Mouse (Mus musculus): ENCODE data around the gene Ifi203. TPM values are rescaled to one million over a fixed set of nuclear protein-coding genes. Genes with fewer than 3 reads are reported as not detected.
"Not testable (repeated sequence)": the region's sequence is repeated elsewhere in the genome, so short reads cannot be mapped to it uniquely, and the experiment has no call there.

Gene Ifi203
- total RNA-seq (2021) = under 1 TPM; 0.53 to 0.59 TPM
- long read RNA-seq, experiment 1 = 0 reads
- long read RNA-seq, experiment 2, partial matches to known transcripts = 0 of 1 reads
- long read RNA-seq, experiment 2, other reads (novel, unspliced or antisense) = 1 of 1 reads

DNA sequence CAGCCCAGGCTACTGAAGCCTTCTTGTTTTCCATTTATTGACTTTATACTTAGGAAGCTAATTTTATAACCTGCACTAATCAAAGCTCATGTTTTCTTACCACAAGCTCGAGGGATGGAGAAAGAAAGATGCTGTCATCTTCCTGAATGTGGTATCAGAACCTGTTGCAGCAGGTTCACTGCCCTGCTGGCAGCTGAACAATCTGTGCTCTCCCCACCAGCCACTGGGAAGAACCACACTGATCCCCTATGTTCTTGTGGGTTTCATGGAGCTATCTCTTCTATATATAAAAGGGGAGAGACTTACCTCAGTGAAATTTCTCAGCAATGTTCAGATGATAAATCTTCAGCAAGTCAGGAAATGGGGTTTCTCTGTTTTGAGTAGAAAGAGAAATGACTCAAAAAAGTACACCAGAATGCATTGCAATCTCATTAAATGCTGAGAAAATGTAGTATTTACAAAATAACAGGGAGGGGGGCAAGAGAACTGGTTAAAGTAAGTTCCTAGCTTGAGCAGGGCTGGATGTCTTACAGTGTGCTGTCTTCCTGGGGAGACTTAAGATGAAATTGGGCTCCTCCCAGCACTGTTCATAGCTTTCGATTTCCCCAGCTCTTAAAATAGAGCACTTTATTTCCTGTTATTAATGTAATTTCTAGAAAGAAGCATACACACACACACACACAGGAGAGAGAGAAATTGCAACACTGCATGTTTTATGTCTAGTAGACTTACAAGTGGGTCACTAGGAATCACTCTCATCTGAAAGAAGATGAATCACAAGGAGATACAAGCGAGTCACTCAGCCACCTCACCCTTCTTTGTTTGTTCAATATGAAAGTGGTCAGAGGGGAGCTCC lies at the start of gene Ifi203, which contains the start of gene Mndal:
Gene Ifi203 (minus strand): TSS at position 749 of the 856 bp plus-strand sequence.
Gene Mndal (minus strand): TSS at position 568 of the 856 bp plus-strand sequence.
- not testable (repeated sequence) for DNase-seq (ENCODE audit: low spot score in 2 of 2)

DNA sequence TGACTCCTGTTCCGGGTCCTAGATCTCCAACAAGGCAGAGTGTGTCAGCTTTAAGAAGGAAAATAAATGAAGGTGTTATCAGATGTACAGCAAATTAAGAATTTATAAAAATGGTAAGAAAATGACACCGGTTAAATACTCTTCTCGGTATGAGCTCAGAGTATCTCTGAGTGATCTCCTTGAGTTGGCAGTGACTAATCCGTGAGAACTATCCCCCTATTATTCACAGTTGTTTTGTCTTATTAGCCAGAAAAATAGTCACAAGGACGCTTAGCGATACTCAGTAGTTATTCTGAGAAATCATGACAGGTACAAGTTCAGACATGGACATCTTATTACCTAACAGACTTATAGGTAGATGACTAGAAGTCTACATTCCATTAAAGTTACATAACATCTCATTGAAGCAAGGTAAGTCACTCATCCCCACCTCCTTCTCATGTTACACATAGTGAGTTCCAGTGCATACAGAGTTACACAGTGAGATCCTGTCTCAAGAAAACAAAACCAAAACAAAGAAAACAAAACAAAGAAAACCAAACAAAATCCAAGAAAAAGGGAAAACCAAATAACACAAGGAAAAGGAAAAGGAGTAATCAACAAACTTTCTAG lies 40.3 kb upstream of the Ifi203 start, which contains the start of gene Ifi202b:
Gene Ifi202b (minus strand): TSS at position 51 of the 612 bp plus-strand sequence.
- not testable (repeated sequence) for DNase-seq (ENCODE audit: low spot score in 2 of 2)

DNA sequence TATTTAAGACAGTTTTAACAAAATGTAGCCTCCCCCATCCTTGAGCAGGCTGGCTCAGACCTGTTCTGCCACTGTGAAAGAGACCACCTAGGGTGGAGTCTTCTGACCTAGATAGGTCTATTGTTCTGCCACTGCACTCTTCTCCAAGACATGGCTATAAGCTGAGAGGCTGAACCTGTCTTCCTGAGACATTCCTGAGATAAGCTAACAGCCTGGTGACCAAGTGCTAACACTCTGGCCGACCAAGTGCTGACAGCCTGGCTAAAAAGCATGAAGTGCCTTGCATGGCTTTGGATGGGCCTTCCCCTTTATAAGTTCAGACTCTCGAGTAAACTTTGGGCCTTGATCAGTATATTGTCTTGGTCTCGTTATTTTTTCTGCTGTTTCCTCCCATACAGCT lies 38.6 kb upstream of the Ifi203 start:
- not testable (repeated sequence) for DNase-seq (ENCODE audit: low spot score in 2 of 2)

DNA sequence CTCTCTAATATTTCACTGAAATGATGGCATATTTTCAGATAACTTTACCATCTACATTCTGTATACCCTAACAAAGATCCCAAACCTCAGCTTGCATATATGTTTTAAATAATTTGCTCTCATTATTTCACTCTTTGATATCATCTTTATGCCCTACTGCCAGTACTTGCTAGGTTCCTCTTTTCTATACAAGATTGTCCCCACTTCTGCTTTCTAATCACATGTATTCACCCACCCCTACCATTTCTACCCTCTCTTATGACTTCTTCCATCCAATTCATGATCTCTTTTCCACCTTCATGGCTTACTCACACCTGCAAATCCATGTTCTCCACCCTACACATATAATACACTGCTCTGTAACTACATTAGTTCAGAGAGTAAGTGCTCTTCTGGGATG lies 35.1 kb upstream of the Ifi203 start:
- DNase-seq (ENCODE audit: low spot score in 2 of 2) = no peak

DNA sequence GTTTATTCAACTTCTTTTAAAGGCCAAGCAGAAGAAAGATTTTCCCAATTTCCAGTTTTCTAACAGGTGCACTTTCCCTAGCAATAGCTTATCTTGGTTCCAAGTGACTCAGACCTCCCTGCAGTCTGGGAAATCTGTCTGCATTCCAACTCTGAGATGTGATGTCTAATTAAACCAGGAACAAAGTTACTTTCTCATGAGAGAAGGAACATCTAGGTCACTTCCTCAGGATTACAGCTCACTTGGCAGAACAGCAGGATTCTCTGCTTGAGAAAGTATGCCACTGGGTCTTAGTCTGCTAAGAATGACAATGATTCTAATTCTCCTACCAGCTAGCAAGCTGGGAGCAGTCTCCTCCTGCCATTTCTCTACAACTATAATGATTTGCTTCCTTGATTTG lies 30.6 kb upstream of the Ifi203 start:
- peak; percentile 2 to 23 for DNase-seq (ENCODE audit: low spot score in 2 of 2)

DNA sequence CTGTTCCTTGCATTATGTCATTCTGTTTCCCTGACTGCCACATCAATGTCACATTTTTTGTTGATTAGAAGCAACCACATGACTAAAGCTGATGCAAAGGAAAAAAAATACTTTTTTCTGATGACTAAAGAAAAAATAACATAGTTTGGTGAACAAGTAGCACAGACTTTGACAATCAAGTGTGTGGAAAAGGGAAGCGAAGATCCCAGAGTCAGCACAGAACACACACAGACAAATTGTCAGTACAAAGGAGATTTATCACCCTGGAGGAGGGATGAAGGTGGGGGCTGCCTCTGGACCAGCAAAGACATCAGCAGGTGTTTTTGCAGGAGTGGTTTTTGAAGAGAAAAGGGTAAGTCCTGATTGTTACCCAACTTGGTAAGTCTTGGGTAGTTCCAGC lies 19.0 kb upstream of the Ifi203 start:
- DNase-seq (ENCODE audit: low spot score in 2 of 2) = not testable (repeated sequence)

DNA sequence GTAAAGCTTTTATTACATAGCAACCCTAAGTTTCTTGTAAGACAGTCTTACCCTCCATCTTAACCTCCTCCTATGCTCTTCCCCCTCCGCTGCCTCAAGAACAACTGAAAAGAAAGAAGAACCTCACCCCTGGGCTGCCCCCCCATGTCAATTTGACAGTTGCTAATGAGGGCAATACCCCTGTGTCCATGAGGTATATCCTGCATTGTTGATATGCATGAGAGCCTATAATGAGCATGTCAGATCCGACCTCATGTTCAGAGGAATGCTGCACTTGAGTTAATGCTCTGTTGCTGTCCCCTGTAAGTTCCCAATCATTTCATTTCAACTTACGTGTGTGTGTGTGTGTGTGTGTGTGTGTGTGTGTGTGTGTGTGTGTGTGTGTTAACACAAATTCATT lies 17.5 kb upstream of the Ifi203 start:
- DNase-seq (ENCODE audit: low spot score in 2 of 2) = not testable (repeated sequence)

DNA sequence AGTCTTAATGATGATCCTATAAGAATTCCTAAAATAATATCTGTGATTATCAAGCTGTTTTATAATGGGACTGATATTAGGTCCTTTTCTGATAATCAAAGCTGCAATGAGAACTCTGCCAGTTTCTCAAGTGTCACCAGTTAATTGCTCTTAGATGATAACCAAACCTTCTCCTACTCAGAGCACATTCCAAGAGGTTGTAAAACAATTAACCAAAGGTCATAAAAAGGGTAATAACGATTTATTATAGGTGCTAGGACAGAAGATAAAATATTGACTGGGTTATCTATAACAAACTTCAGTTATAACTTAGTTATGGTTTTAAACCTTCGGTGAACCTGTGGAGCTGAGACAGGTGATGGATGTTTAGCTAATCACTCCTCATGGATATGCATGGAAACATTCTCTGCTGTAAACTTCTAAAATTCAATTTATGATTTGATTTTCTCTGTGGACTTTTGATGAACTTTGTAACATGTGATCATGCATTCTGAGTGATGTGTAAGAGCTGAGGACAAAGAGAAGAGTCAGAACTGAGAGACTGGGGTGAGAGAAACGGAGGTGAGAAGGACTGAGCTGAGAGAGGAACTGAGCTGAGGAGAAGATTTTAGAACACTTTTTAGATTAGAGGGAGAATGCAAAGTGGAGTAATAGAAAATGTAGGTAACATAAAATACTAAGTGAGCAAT lies 13.5 kb upstream of the Ifi203 start:
- DNase-seq (ENCODE audit: low spot score in 2 of 2) = not testable (repeated sequence)

DNA sequence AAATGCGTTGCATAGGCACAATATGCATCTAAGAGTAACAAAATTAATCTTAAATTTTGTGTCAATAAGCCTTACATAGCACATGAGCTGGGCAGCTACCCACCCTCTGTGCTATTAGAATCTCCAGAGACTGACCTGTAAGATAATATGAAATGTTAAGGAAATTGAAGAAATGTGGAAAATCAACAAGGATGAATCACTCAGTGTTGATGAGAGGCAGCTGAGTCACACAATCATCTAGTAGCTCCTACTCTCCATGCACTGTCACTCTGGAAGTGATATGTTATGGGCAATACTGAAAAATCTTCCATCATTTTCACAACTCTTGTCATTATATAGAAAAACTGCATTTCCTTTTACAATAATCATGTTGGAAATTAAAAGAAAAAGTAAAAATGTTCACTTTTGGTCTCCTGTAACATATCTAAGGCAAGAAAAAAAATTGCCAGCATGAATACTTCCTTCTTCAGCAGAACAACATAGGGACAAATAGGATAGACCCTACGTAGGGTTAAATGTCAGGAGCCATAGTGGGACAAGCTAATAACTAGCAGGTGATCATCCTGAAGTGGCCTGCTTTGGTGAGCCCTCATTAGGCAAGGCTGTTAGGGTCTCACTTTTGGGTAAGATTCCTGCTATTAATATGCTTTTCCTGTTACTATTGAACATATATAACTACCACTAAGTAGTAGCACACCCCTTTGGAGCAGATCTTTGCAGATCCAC lies 12.8 kb upstream of the Ifi203 start:
- DNase-seq (ENCODE audit: low spot score in 2 of 2) = no peak

DNA sequence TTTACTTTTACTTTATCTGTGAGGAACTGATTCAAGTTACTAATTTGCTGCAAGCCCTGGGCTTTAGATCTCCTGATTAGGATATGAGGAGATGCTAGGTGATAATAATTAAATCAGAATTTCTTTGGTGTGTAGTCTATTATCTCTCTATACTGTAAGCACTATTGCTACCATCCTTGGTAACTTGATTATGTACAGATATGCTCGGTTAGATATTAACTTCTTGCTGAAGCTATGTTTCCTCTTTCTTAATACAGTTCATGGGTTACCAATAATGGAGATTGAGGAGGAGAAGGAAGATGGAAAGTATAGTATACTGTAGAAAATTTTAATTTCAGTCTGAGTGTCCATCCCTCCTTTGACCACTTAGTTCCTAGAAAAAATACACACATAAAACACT lies 11.1 kb upstream of the Ifi203 start:
- DNase-seq (ENCODE audit: low spot score in 2 of 2) = no peak

DNA sequence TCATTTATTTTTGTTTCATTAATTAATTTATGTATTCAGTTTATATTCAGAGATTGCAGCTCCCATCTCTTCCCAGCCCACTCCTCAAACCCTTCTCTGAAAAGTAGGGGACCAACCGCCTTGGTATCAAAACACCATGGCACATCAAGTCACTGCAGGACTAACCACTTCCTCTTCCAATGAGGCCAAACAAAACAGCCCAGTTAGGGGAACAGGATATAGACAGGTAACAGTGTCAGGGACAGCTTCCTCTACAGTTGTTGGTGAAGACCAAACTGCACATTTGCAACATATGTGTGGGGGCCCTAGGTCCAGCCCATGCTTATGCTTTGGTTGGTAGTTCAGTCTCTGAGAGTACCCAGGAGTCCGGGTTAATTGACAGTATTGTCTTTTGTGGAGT lies 6.6 kb upstream of the Ifi203 start:
- not testable (repeated sequence) for DNase-seq (ENCODE audit: low spot score in 2 of 2)

DNA sequence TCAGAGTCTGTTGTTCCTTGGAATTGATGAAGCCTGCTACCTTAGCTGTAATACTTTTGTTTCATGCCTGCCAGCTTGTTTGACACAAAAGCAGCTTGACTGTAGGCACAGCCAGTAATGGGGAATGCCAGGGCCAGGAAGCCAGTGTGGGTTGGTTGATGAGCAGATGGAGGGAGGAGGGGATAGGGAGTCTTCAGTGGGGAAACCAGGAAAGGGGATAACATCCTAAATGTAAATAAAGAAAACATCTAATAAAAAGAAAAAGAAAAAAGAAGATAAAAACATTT lies 251 bp upstream of the Ifi203 start:
- DNase-seq (ENCODE audit: low spot score in 2 of 2) = not testable (repeated sequence)

DNA sequence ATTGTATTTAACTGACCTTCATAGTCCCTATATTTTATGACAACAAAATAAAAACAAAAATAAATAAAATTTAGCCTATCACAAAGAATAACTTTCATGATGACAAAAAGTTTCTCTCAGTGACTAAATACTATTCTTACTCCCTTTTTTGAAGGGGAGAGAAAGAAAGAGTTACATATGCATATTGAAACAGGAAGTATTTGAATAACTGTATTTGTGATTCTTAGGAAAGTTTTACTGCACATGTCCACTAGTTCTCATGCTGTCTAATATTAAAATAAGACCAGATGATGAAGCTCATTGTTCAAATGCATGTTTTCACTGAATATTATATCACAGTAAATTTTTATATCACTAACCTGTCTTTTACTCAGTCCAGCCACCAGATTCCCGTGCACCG lies 950 bp downstream of the Ifi203 start:
- not testable (repeated sequence) for DNase-seq (ENCODE audit: low spot score in 2 of 2)

DNA sequence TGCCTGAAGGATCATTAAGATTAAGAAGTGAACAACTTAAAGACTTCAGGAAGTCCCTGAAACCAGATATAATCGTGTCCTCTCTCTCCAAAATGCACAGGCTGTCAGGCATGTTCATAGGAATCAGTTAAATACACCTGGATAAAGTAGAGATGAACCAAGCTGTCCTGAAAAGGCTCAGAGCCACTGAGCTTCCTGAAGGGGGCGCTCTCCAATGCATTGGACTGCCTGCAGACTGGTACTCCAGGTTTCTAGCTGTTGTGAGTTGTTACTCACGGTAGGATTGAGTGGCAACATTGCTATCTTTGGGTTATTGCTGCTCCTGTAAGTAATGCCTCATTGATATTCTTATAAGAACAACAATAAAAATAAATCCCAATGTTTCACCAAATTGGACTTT lies 23.2 kb downstream of the Ifi203 start:
- not testable (repeated sequence) for DNase-seq (ENCODE audit: low spot score in 2 of 2)

DNA sequence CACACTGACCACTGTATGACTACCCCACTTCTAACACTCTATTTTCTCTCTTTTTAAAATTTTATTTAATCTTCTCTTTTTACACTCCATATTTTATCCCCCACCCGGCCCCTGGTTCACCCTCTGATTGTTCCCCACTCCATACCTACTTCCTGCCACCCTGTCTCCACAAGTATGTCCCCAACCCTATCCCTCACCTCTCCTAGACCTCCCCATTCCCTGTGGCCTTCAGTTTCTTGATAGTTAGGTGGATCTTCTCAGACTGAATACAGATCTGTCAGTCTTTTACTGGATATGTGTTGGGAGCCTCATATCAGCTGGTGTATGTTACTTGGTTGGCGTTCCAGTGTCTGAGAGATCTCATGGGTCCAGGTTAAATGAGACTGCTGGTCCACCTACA lies 27.9 kb downstream of the Ifi203 start:
- no peak for DNase-seq (ENCODE audit: low spot score in 2 of 2)

DNA sequence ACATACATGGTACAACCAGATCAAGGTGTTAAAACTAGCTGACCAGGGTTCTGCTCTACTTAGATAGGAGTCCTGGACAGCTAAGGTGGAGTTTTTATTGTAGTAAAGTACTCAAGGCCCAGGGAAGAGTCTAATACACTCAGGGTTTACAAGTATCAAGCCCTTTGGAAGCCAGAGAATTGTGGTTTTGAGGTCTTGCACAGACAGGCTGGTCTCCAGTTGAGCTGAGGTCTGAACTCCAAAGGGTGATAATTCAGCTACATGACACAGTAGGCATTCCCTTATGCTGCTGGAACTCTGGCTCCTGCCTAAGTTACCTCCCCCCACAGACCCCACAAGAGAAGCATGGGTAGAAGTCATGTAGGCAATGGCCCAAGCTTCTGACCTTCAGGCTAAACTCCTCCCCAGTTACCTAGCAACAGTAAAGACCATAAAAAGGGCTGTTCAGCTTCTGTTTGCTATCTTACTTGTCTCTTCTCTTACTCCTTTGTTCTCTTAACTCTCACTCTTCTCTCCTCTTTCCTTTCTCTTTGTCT lies 29.1 kb downstream of the Ifi203 start:
- not testable (repeated sequence) for DNase-seq (ENCODE audit: low spot score in 2 of 2)

DNA sequence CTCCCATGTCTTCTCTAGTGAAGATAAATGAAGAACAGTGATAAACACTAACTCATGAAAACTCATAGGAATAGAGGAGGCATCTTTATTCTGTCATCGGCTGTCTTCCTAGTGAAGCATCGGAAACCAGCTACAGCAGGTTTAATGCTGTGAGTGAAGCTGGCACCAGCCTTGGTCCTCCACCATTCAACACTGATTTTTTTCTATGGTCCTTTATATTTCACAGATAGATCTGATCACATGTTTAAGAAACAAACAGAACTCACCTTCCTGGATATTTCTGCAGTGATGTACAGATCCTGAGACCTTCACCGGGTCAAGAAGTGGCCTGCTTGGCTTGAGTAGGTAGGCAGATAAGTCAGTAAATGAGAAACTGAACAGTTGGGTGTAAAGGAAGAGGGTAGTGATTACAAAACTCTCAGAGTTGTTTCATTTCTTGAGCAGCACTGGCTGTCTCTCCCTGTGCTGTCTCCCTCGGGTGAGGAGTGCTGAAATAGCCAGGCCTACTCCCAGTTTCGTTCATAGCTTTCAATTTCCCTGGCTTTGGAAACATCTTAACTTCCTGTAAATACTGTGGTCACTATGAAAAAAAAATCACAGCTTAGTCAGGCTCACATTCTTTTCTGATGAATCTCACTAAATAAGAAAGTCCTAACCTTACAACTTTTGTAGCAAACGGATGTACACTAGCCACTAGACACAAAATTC lies 29.8 kb downstream of the Ifi203 start, which contains the start of gene Ifi211:
Gene Ifi211 (minus strand): TSS at position 499 of the 708 bp plus-strand sequence.
- not testable (repeated sequence) for DNase-seq (ENCODE audit: low spot score in 2 of 2)

DNA sequence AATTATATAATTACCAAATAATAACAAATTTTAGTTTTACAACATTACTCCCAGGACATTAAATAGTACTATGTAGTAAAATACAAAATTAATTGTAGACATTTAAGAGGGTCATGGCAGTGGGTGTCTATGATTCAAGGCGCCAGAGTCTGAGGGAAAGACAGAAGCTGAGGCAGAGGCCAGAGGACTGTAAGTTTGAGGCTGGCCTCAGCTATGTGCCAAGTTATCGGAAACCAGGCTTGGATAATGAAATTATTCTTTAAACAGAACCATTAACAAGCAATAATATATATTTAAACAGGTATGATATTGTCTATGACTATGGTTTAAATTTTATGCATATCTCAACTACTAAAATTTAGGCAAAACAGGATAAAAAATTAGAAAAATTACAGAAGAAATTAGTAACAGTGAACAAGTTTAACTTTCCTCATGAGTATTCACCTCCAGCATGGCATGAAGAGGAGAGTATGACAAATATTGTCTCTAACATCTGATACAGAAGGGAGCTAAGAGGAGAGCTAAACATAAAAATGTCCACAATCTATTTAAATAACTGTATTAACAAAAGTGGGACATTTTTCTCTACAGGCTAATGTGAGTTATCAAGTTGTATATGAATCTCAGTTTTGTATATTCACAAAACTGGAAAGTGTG lies 30.5 kb downstream of the Ifi203 start:
- no peak for DNase-seq (ENCODE audit: low spot score in 2 of 2)

DNA sequence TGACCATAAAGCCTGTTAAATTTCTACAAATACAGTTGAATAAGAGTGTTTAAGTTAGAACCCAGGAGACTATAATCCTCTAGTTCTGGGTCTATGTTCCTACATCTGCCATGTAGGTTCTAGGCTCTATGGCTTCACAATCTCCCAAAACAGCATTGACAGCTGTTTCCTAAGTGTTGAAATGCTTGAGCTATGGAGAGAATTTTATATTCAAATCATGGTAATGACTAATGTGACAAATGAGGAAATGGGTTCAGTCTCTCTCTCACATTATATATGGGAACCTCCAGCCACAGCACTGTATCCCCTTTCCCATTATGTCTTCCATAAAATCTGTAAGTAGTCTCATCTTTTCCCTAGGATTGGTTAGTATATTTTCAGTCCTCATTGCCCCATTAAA lies 34.1 kb downstream of the Ifi203 start:
- DNase-seq (ENCODE audit: low spot score in 2 of 2) = not testable (repeated sequence)

Measured in left cerebral cortex, adult 18-20 months (tissue).